Mouse (Mus musculus): ENCODE measurements at regions not wholly inside any gene's neighbourhood (a gene's known extent, or its start where the extent isn't known, plus 50 kb on each side); places are given as distances from the start of the nearest gene placed in this dataset.

DNA sequence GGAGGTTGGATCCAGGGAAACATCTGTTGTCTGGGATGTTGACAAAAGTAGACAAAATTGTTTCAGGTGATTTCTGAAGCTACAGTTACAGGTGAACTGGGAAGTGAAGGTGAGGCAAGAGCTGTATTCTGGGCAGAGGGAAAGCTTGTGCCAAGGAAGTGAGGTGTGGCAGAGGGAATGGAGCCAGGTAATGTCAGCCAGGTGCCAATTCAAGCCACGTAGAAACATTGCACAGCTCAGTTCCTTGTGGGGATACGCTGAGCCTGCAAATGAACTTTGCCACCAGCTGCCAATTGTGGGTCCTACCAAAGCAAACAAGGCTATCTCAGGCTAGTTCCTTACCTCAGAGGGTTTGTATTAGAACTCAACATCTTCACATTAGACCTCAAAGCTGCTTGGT is 410.1 kb downstream of the Fgf9 start:
- Histone ChIP-seq H3K4me3 (replicated peaks) (no peak overlapping the region), H3K9me3 (replicated peaks) (no peaks in the 10 kb centered on the region), H3K4me2 (no peak overlapping the region), H3K27me3 (no peaks in the 10 kb centered on the region), H3K27ac (no peak overlapping the region), H3K9ac (no peak overlapping the region), H3K4me1 (replicated peaks) (no peaks in the 10 kb centered on the region), H3K36me3 (no peaks in the 10 kb centered on the region)
- 66% methylated on average over 2 of the region's 2 CpGs for WGBS (ENCODE audit: insufficient replicate concordance)
- DNase-seq: no peak
- no peak for ATAC-seq (ENCODE audit: low read depth)

- H3K27me3 ChIP-seq: no peaks in the 10 kb centered on the region
- ATAC-seq (ENCODE audit: low read depth) (no peak), DNase-seq (no peak)
- no peaks in the 10 kb centered on the region for H3K9me3 ChIP-seq (replicated peaks)
- H3K36me3 ChIP-seq: no peaks in the 10 kb centered on the region
- no peak overlapping the region for H3K27ac ChIP-seq
- WGBS (ENCODE audit: insufficient replicate concordance): 32% methylated on average over 3 of the region's 3 CpGs
- H3K4me3 ChIP-seq (replicated peaks): no peak overlapping the region
- H3K4me1 ChIP-seq (replicated peaks): no peaks in the 10 kb centered on the region
- no peak overlapping the region for H3K9ac ChIP-seq
- no peak overlapping the region for H3K4me2 ChIP-seq
Measured at GRCm38 (mm10) chr14:58470678-58471077, 400.3 kb downstream of the Fgf9 start.

GRCm38 (mm10) chr14:58468451-58468850 is 398.1 kb downstream of the Fgf9 start:
- Histone ChIP-seq H3K36me3 (no peaks in the 10 kb centered on the region), H3K4me2 (no peak overlapping the region), H3K4me1 (replicated peaks) (no peaks in the 10 kb centered on the region), H3K9me3 (replicated peaks) (0 out of 2 replicates have a peak, but pooled peaks cover 4% of the 10 kb centered on the region), H3K4me3 (replicated peaks) (no peak overlapping the region), H3K27ac (no peak overlapping the region), H3K27me3 (no peaks in the 10 kb centered on the region), H3K9ac (no peak overlapping the region)
- DNase-seq (no peak), ATAC-seq (ENCODE audit: low read depth) (no peak)
- WGBS (ENCODE audit: insufficient replicate concordance): 43% methylated on average over 7 of the region's 7 CpGs

DNA sequence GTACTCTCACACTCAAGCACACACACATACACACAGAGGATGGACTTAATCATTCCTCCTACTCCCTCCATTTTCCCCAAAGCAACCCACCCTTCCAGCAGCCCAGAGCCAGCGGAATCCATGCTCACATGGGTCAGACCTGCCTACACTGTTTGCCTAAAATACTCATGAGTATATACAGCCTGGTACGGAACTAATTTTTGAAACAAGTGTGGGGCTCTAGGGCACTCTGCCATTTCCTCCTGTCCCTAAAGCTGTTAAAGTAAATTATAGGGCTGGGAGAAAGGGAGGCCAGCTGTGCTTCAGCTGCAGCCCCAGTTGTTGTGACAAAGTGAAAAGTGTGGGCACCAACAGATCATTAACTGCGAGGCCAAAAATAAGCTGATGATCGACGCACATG is 397.5 kb downstream of the Fgf9 start:
- 63% methylated on average over 5 of the region's 5 CpGs for WGBS (ENCODE audit: insufficient replicate concordance)
- ATAC-seq (ENCODE audit: low read depth) (no peak), DNase-seq (no peak)
- Histone ChIP-seq H3K4me1 (replicated peaks) (no peaks in the 10 kb centered on the region), H3K27ac (no peak overlapping the region), H3K4me2 (no peak overlapping the region), H3K36me3 (no peaks in the 10 kb centered on the region), H3K27me3 (no peaks in the 10 kb centered on the region), H3K4me3 (replicated peaks) (no peak overlapping the region), H3K9me3 (replicated peaks) (0 out of 2 replicates have a peak, but pooled peaks cover 4% of the 10 kb centered on the region), H3K9ac (no peak overlapping the region)

- Histone ChIP-seq H3K27ac (no peak overlapping the region), H3K4me1 (replicated peaks) (no peaks in the 10 kb centered on the region), H3K4me3 (replicated peaks) (no peak overlapping the region), H3K4me2 (no peak overlapping the region), H3K9ac (no peak overlapping the region), H3K27me3 (no peaks in the 10 kb centered on the region), H3K36me3 (no peaks in the 10 kb centered on the region), H3K9me3 (replicated peaks) (no peaks in the 10 kb centered on the region)
- ATAC-seq (ENCODE audit: low read depth): no peak
- WGBS (ENCODE audit: insufficient replicate concordance): 65% methylated on average over 5 of the region's 5 CpGs
- no peak for DNase-seq
Measured at GRCm38 (mm10) chr14:58446776-58447354, 376.5 kb downstream of the Fgf9 start.

GRCm38 (mm10) chr14:58444496-58444895 is 374.1 kb downstream of the Fgf9 start:
- 57% methylated on average over 4 of the region's 4 CpGs for whole genome bisulfite sequencing (ENCODE audit: insufficient replicate concordance)
- DNase-seq: no peak
- Histone ChIP-seq H3K4me3 (replicated peaks) (no peak overlapping the region), H3K36me3 (no peaks in the 10 kb centered on the region), H3K27ac (no peak overlapping the region), H3K9me3 (replicated peaks) (no peaks in the 10 kb centered on the region), H3K4me2 (no peak overlapping the region), H3K9ac (no peak overlapping the region), H3K4me1 (replicated peaks) (no peaks in the 10 kb centered on the region), H3K27me3 (no peaks in the 10 kb centered on the region)
- ATAC-seq (ENCODE audit: low read depth): no peak

GRCm38 (mm10) chr14:58442501-58442900 is 372.2 kb downstream of the Fgf9 start:
- H3K4me1 ChIP-seq (replicated peaks): no peaks in the 10 kb centered on the region
- no peak overlapping the region for H3K4me2 ChIP-seq
- H3K36me3 ChIP-seq: no peaks in the 10 kb centered on the region
- DNase-seq: no peak
- no peak overlapping the region for H3K9ac ChIP-seq
- H3K9me3 ChIP-seq (replicated peaks): no peaks in the 10 kb centered on the region
- whole genome bisulfite sequencing (ENCODE audit: insufficient replicate concordance): 77% methylated on average over 3 of the region's 3 CpGs
- H3K27ac ChIP-seq: no peak overlapping the region
- no peak for ATAC-seq (ENCODE audit: low read depth)
- no peaks in the 10 kb centered on the region for H3K27me3 ChIP-seq
- H3K4me3 ChIP-seq (replicated peaks): no peak overlapping the region

DNA sequence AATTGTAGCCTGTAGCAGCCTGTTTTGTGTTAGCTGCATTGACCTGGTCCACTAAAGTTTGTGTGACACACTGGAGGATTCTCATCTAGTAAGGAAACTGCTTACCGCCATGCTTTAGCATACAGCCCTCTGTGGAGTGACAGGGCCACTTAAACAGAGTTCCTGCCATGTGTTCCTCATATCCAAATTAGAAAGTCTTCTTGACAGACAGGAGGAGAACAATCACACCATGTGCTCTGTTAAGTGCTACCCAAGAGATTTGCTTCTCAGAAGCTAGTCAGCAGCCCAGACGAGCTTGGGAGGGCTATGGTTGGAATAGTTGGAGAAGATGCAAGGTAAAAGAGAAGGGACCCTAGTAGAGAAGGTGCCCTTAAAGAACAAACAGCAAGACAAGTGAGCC is 369.6 kb downstream of the Fgf9 start:
- H3K27ac ChIP-seq: no peak overlapping the region
- H3K36me3 ChIP-seq: no peaks in the 10 kb centered on the region
- no peaks in the 10 kb centered on the region for H3K4me1 ChIP-seq (replicated peaks)
- H3K4me3 ChIP-seq (replicated peaks): no peak overlapping the region
- WGBS (ENCODE audit: insufficient replicate concordance): 61% methylated on average over 2 of the region's 2 CpGs
- no peak for DNase-seq
- H3K4me2 ChIP-seq: no peak overlapping the region
- H3K9ac ChIP-seq: no peak overlapping the region
- no peak for ATAC-seq (ENCODE audit: low read depth)
- H3K27me3 ChIP-seq: no peaks in the 10 kb centered on the region
- no peaks in the 10 kb centered on the region for H3K9me3 ChIP-seq (replicated peaks)

DNA sequence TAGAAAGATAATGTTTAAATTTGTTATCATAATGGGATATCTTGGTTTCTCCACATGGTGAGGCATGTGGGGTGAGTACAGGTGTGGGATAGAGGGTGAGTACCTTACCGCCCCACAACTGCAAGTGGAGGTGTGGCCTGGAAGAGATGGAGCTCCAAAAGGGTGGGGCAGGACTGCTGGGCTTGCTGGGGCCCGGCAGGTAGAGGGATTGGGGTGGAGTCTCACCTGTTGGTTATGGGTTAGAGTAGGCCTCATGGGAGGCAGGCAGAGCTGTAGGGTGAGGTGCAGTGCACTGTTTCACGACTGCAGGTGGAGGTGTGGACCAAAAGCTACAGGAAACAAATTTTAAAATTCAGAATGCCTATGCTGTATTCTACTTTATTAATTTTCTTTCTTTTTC is 365.7 kb downstream of the Fgf9 start:
- DNase-seq (no peak), ATAC-seq (ENCODE audit: low read depth) (no peak)
- H3K36me3 ChIP-seq: no peaks in the 10 kb centered on the region
- no peak overlapping the region for H3K4me3 ChIP-seq (replicated peaks)
- H3K9ac ChIP-seq: no peak overlapping the region
- no peak overlapping the region for H3K4me2 ChIP-seq
- 58% methylated on average over 3 of the region's 3 CpGs for WGBS (ENCODE audit: insufficient replicate concordance)
- H3K27ac ChIP-seq: no peak overlapping the region
- no peaks in the 10 kb centered on the region for H3K4me1 ChIP-seq (replicated peaks)
- no peaks in the 10 kb centered on the region for H3K27me3 ChIP-seq
- no peaks in the 10 kb centered on the region for H3K9me3 ChIP-seq (replicated peaks)

GRCm38 (mm10) chr14:58426472-58426871 is 356.1 kb downstream of the Fgf9 start:
- no peak for ATAC-seq (ENCODE audit: low read depth)

DNA sequence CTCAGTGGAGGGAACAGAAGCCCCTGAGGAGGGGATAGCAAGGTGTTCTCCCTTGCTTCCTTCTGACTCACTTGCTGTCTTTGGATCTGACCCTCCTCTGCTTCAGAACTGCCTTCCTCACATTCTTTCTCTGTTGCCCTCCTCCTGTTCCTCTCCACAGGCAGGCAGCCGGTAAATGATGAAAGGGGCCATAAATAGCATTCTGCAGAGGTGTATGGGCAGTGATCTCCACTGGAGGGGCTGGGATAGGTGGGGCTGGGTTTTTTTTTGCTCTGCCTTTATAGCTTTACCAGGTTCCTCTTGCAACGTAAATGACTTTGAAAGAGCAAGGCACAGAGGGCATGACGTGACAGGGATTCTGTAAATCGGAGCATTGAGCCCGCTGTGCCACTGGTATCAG is 351.6 kb downstream of the Fgf9 start:
- Histone ChIP-seq H3K4me3 (replicated peaks) (no peak overlapping the region), H3K4me1 (replicated peaks) (no peaks in the 10 kb centered on the region), H3K9me3 (replicated peaks) (no peaks in the 10 kb centered on the region), H3K4me2 (no peak overlapping the region), H3K27ac (no peak overlapping the region), H3K36me3 (no peaks in the 10 kb centered on the region), H3K27me3 (no peaks in the 10 kb centered on the region), H3K9ac (no peak overlapping the region)
- DNase-seq (no peak), ATAC-seq (ENCODE audit: low read depth) (no peak)
- 55% methylated on average over 5 of the region's 5 CpGs for whole genome bisulfite sequencing (ENCODE audit: insufficient replicate concordance)

More at GRCm38 (mm10) chr14:58426472-58426871, 356.1 kb downstream of the Fgf9 start:
- Histone ChIP-seq H3K4me2 (no peak overlapping the region), H3K4me1 (replicated peaks) (no peaks in the 10 kb centered on the region), H3K36me3 (no peaks in the 10 kb centered on the region), H3K9ac (no peak overlapping the region), H3K27ac (no peak overlapping the region), H3K4me3 (replicated peaks) (no peak overlapping the region), H3K9me3 (replicated peaks) (no peaks in the 10 kb centered on the region), H3K27me3 (no peaks in the 10 kb centered on the region)
- no peak for DNase-seq
- WGBS (ENCODE audit: insufficient replicate concordance): 67% methylated on average over 6 of the region's 6 CpGs

- Histone ChIP-seq H3K27me3 (no peaks in the 10 kb centered on the region), H3K4me2 (no peak overlapping the region), H3K4me3 (replicated peaks) (no peak overlapping the region), H3K4me1 (replicated peaks) (no peaks in the 10 kb centered on the region), H3K36me3 (no peaks in the 10 kb centered on the region), H3K27ac (no peak overlapping the region), H3K9ac (no peak overlapping the region), H3K9me3 (replicated peaks) (no peaks in the 10 kb centered on the region)
- 57% methylated on average over 1 of the region's 1 CpGs for WGBS (ENCODE audit: insufficient replicate concordance)
- ATAC-seq (ENCODE audit: low read depth) (no peak), DNase-seq (no peak)
Measured at GRCm38 (mm10) chr14:58417545-58417944, 347.2 kb downstream of the Fgf9 start.

Measured in liver, embryonic 13.5 days (tissue).